Comparison of ENCODE assay signal across 31 mouse cellular contexts in the genomic region with DNA sequence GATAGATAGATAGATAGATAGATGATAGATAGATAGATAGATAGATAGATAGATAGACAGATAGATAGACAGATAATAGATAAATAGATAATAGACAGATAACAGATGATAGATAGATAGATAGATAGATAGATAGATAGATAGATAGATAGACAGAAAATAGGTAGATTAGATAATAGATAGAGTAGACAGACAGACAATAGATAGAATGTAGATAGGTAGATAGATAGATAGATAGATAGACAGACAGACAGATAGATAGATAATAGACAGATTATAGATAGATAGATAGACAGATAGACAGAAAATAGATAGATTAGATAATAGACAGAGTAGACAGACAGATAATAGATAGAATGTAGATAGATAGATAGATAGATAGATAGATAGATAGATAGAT. TPM values are rescaled to one million over a fixed set of nuclear protein-coding genes. Genes with fewer than 3 reads are reported as not detected.
"Had no signal": no experiment of that assay in that cellular context is flagged by ENCODE, and none has a peak within 500 bp of the region (broad histone marks: within the 10 kb centered on the region; RNA-seq: fewer than 3 reads in every experiment).

No protein-coding gene starts in this region.

RNA-seq across cellular contexts. Expression of gene Olfr282, which starts 14.2 kb away (rescaled TPM):
- total RNA-seq: common myeloid progenitor, adult 5-6 weeks; forebrain, postnatal 0 days; gastrocnemius, adult 18-20 months; gastrocnemius, adult 2 months; gastrocnemius, adult 8-10 months; gastrocnemius, postnatal 10 days; gastrocnemius, postnatal 14 days; gastrocnemius, postnatal 25 days; gastrocnemius, postnatal 36 days; gastrocnemius, postnatal 4 days; granulocyte monocyte progenitor cell, adult 5-6 weeks; heart, adult 18-20 months; heart, adult 2 months; heart, adult 8-10 months had no signal
- polyA plus RNA-seq: cortical plate, adult 2 months; embryonic facial prominence, embryonic 10.5 days; embryonic facial prominence, embryonic 11.5 days; embryonic facial prominence, embryonic 13.5 days; embryonic facial prominence, embryonic 14.5 days; erythroblast, embryonic 14.5 days; forebrain, embryonic 10.5 days; forebrain, embryonic 11.5 days; forebrain, embryonic 12.5 days; forebrain, embryonic 13.5 days; forebrain, embryonic 14.5 days; forebrain, embryonic 15.5 days; forebrain, embryonic 16.5 days; forebrain, postnatal 0 days; frontal cortex, adult 2 months; gonadal fat pad, adult 2 months; heart, adult 2 months; heart, embryonic 10.5 days had no signal

RNA-seq across cellular contexts. Expression of gene Olfr281, which starts 35.6 kb away (rescaled TPM):
- total RNA-seq: common myeloid progenitor, adult 5-6 weeks; forebrain, postnatal 0 days; gastrocnemius, adult 18-20 months; gastrocnemius, adult 2 months; gastrocnemius, adult 8-10 months; gastrocnemius, postnatal 10 days; gastrocnemius, postnatal 14 days; gastrocnemius, postnatal 25 days; gastrocnemius, postnatal 36 days; gastrocnemius, postnatal 4 days; granulocyte monocyte progenitor cell, adult 5-6 weeks; heart, adult 18-20 months; heart, adult 2 months; heart, adult 8-10 months had no signal
- polyA plus RNA-seq: cortical plate, adult 2 months; embryonic facial prominence, embryonic 10.5 days; embryonic facial prominence, embryonic 11.5 days; embryonic facial prominence, embryonic 13.5 days; embryonic facial prominence, embryonic 15.5 days; forebrain, embryonic 10.5 days; forebrain, embryonic 11.5 days; forebrain, embryonic 13.5 days; forebrain, embryonic 14.5 days; forebrain, embryonic 15.5 days; forebrain, embryonic 16.5 days; forebrain, postnatal 0 days; gonadal fat pad, adult 2 months; heart, adult 2 months; heart, embryonic 10.5 days had no signal

RNA-seq across cellular contexts. Expression of gene Olfr283, which starts 36.1 kb away (rescaled TPM):
- total RNA-seq: common myeloid progenitor, adult 5-6 weeks; forebrain, postnatal 0 days; gastrocnemius, adult 18-20 months; gastrocnemius, adult 2 months; gastrocnemius, adult 8-10 months; gastrocnemius, postnatal 10 days; gastrocnemius, postnatal 14 days; gastrocnemius, postnatal 25 days; gastrocnemius, postnatal 36 days; gastrocnemius, postnatal 4 days; granulocyte monocyte progenitor cell, adult 5-6 weeks; heart, adult 18-20 months; heart, adult 2 months; heart, adult 8-10 months had no signal
- polyA plus RNA-seq: embryonic facial prominence, embryonic 10.5 days; embryonic facial prominence, embryonic 11.5 days; embryonic facial prominence, embryonic 13.5 days; embryonic facial prominence, embryonic 14.5 days; erythroblast, embryonic 14.5 days; forebrain, embryonic 10.5 days; forebrain, embryonic 11.5 days; forebrain, embryonic 13.5 days; forebrain, embryonic 14.5 days; forebrain, embryonic 15.5 days; forebrain, embryonic 16.5 days; forebrain, postnatal 0 days; gonadal fat pad, adult 2 months; heart, adult 2 months; heart, embryonic 10.5 days had no signal

RNA-seq across cellular contexts. Expression of gene OR5BS1P, which starts 52.9 kb away (rescaled TPM):
- total RNA-seq: common myeloid progenitor, adult 5-6 weeks; forebrain, postnatal 0 days; gastrocnemius, adult 18-20 months; gastrocnemius, adult 2 months; gastrocnemius, adult 8-10 months; gastrocnemius, postnatal 10 days; gastrocnemius, postnatal 14 days; gastrocnemius, postnatal 25 days; gastrocnemius, postnatal 36 days; gastrocnemius, postnatal 4 days; granulocyte monocyte progenitor cell, adult 5-6 weeks; heart, adult 18-20 months; heart, adult 2 months; heart, adult 8-10 months had no signal
- polyA plus RNA-seq: cortical plate, adult 2 months; embryonic facial prominence, embryonic 10.5 days; embryonic facial prominence, embryonic 11.5 days; embryonic facial prominence, embryonic 13.5 days; embryonic facial prominence, embryonic 14.5 days; embryonic facial prominence, embryonic 15.5 days; erythroblast, embryonic 14.5 days; forebrain, embryonic 10.5 days; forebrain, embryonic 11.5 days; forebrain, embryonic 12.5 days; forebrain, embryonic 13.5 days; forebrain, embryonic 14.5 days; forebrain, embryonic 15.5 days; forebrain, embryonic 16.5 days; forebrain, postnatal 0 days; frontal cortex, adult 2 months; gonadal fat pad, adult 2 months; heart, adult 2 months; heart, embryonic 10.5 days had no signal
